Mouse (Mus musculus) liver, embryonic 14.5 days (tissue): ENCODE results near the gene Bace1.

Experiments used
- CTCF ChIP-seq: IDR thresholded peaks from 2 replicates; pipeline ENCODE4 v1.5.1; 2016; ENCODE audit warnings: antibody characterized with exemption, low read depth, control low read depth
- EP300 ChIP-seq: IDR thresholded peaks from 2 replicates; pipeline ENCODE4 v1.6.1; 2016; ENCODE audit warnings: antibody characterized with exemption, low read depth

- no peak for TF ChIP-seq EP300
- no peak for TF ChIP-seq CTCF
Measured at GRCm38 (mm10) chr9:45910995-45911394, 72.6 kb downstream of the Bace1 start.
